Mouse (Mus musculus) MEL-GATA-1-ER (cell line): ENCODE results near the gene Nrsn2.

Experiments
- DNase-seq: peaks from one replicate; pipeline ENCODE4 v3.0.0-alpha.2; 2012; ENCODE audit warnings: low read depth; ENCODE audit errors: extremely low read depth

The Nrsn2 gene

GRCm38 (mm10) chr2:152343329-152344213 lies 32.9 kb downstream of the Nrsn2 start, which contains the start of gene Trib3:
Gene Trib3 (minus strand): TSS chr2:152344032.
- peak; percentile 75 for DNase-seq

GRCm38 (mm10) chr2:152339631-152340179 lies 36.7 kb downstream of the Nrsn2 start:
- DNase-seq, result no peak

- DNase-seq, result no peak
Observed at GRCm38 (mm10) chr2:152338319-152338718, 38.1 kb downstream of the Nrsn2 start.

- no peak for DNase-seq
Observed at GRCm38 (mm10) chr2:152337591-152338212, 38.7 kb downstream of the Nrsn2 start.

- DNase-seq, result no peak
Observed at GRCm38 (mm10) chr2:152336856-152337255, 39.6 kb downstream of the Nrsn2 start.

GRCm38 (mm10) chr2:152335289-152335820 lies 41.1 kb downstream of the Nrsn2 start:
- DNase-seq, result no peak

GRCm38 (mm10) chr2:152333345-152334006 lies 43.0 kb downstream of the Nrsn2 start:
- DNase-seq, result no peak

- peak; percentile 76 for DNase-seq
Observed at GRCm38 (mm10) chr2:152332101-152332825, 44.2 kb downstream of the Nrsn2 start, which contains the start of gene Rbck1. Gene Rbck1 (minus strand): TSS chr2:152332653.

- no peak for DNase-seq
Observed at GRCm38 (mm10) chr2:152330858-152331423, 45.5 kb downstream of the Nrsn2 start.

- no peak for DNase-seq
Observed at GRCm38 (mm10) chr2:152327980-152328379, 48.5 kb downstream of the Nrsn2 start.

GRCm38 (mm10) chr2:152326654-152327053 lies 49.8 kb downstream of the Nrsn2 start:
- no peak for DNase-seq

GRCm38 (mm10) chr2:152326157-152326556 lies 50.3 kb downstream of the Nrsn2 start:
- DNase-seq, result no peak

GRCm38 (mm10) chr2:152324842-152325241 lies 51.6 kb downstream of the Nrsn2 start:
- DNase-seq, result no peak

GRCm38 (mm10) chr2:152323971-152324370 lies 52.5 kb downstream of the Nrsn2 start:
- DNase-seq, result no peak

- DNase-seq, result no peak
Observed at GRCm38 (mm10) chr2:152322198-152322597, 54.2 kb downstream of the Nrsn2 start.

GRCm38 (mm10) chr2:152321558-152321957 lies 54.9 kb downstream of the Nrsn2 start:
- DNase-seq, result no peak
